31 mouse cellular contexts compared by ENCODE assay signal in genomic region chr16:51086556-51086955, GRCm38 (mm10).
DNase-seq lines count a peak whose midpoint lies in the region; ATAC-seq and TF ChIP-seq lines count a peak whose summit lies in the region.
"Had no signal": no experiment of that assay in that cellular context is flagged by ENCODE, and none has a peak within 500 bp of the region (broad histone marks: within the 10 kb centered on the region; RNA-seq: fewer than 3 reads in every experiment).

No protein-coding gene starts in this region.

- no peaks in the 10 kb centered on the region for H3K36me3 ChIP-seq in forebrain, embryonic 13.5 days (ENCODE audit: poor library complexity, severe bottlenecking)
- H3K36me3 ChIP-seq in forebrain, postnatal 0 days (ENCODE audit: insufficient read depth) = no peaks in the 10 kb centered on the region
- no peaks in the 10 kb centered on the region for H3K36me3 ChIP-seq in kidney, postnatal 0 days (ENCODE audit: insufficient read depth, low read length)
- H3K36me3 ChIP-seq in liver, embryonic 12.5 days = no peaks in the 10 kb centered on the region
- H3K36me3 ChIP-seq: embryonic facial prominence, embryonic 10.5 days; embryonic facial prominence, embryonic 15.5 days; hindbrain, embryonic 12.5 days; liver, embryonic 13.5 days had no signal

- H3K27ac ChIP-seq in forebrain, embryonic 13.5 days = no peak overlapping the region
- no peak overlapping the region for H3K27ac ChIP-seq in forebrain, postnatal 0 days (ENCODE audit: low read depth, low read length)
- no peak overlapping the region for H3K27ac ChIP-seq in kidney, postnatal 0 days
- no peak overlapping the region for H3K27ac ChIP-seq in liver, embryonic 12.5 days
- H3K27ac ChIP-seq: embryonic facial prominence, embryonic 10.5 days; embryonic facial prominence, embryonic 15.5 days; gastrocnemius, adult 2 months; hindbrain, embryonic 12.5 days; hindbrain, postnatal 0 days; liver, embryonic 13.5 days; macrophage; stomach, postnatal 0 days had no signal

- no peak overlapping the region for H3K9ac ChIP-seq in forebrain, embryonic 13.5 days
- H3K9ac ChIP-seq in forebrain, postnatal 0 days = no peak overlapping the region
- H3K9ac ChIP-seq in kidney, postnatal 0 days (ENCODE audit: low read depth, low read length) = no peak overlapping the region
- H3K9ac ChIP-seq in liver, embryonic 12.5 days = no peak overlapping the region
- H3K9ac ChIP-seq: embryonic facial prominence, embryonic 15.5 days; hindbrain, embryonic 12.5 days; liver, embryonic 13.5 days had no signal

- no peak for DNase-seq in forebrain, postnatal 0 days
- DNase-seq in kidney, postnatal 0 days (ENCODE audit: low spot score) = peak; percentile 40
- DNase-seq in kidney, adult 11 months = no peak
- DNase-seq in hindlimb bud, embryonic 11.5 days (ENCODE audit: extremely low spot score, low read depth, low spot score) = peak; percentile 26
- no peak for DNase-seq in thymus, adult 18-20 months
- DNase-seq: adrenal gland, postnatal 25 days; cerebellum, adult 18-20 months; cerebellum, postnatal 25 days; gastrocnemius, adult 2 months; gastrocnemius, postnatal 36 days; heart, adult 18-20 months; heart, postnatal 36 days; kidney, postnatal 25 days; liver, embryonic 13.5 days; lung, adult 18-20 months; lung, postnatal 10 days; right cerebral cortex, postnatal 4 days; thymus, adult 2 months; thymus, postnatal 36 days had no signal

- H3K27me3 ChIP-seq in forebrain, embryonic 13.5 days = no peaks in the 10 kb centered on the region
- H3K27me3 ChIP-seq in forebrain, postnatal 0 days (ENCODE audit: insufficient read depth, low read length) = no peaks in the 10 kb centered on the region
- H3K27me3 ChIP-seq in kidney, postnatal 0 days (ENCODE audit: insufficient read depth, low read length) = no peaks in the 10 kb centered on the region
- no peaks in the 10 kb centered on the region for H3K27me3 ChIP-seq in liver, embryonic 12.5 days (replicated peaks)
- H3K27me3 ChIP-seq: embryonic facial prominence, embryonic 15.5 days; hindbrain, embryonic 12.5 days; liver, embryonic 13.5 days had no signal

- H3K4me1 ChIP-seq in forebrain, embryonic 13.5 days = no peaks in the 10 kb centered on the region
- H3K4me1 ChIP-seq in forebrain, postnatal 0 days (ENCODE audit: insufficient read depth) = no peaks in the 10 kb centered on the region
- no peaks in the 10 kb centered on the region for H3K4me1 ChIP-seq in kidney, postnatal 0 days (replicated peaks; ENCODE audit: insufficient read depth, low read length)
- no peaks in the 10 kb centered on the region for H3K4me1 ChIP-seq in liver, embryonic 12.5 days
- H3K4me1 ChIP-seq: embryonic facial prominence, embryonic 10.5 days; embryonic facial prominence, embryonic 15.5 days; hindbrain, embryonic 12.5 days; liver, embryonic 13.5 days had no signal

- ATAC-seq in forebrain, embryonic 13.5 days = peak; percentile 70; the same call in 1 of the 2 replicates
- ATAC-seq in forebrain, postnatal 0 days = no peak
- ATAC-seq in kidney, postnatal 0 days (replicated peaks; ENCODE audit: low FRiP score, low read depth) = no peak
- ATAC-seq in liver, embryonic 12.5 days = no peak
- ATAC-seq: CD4-positive, CD25-positive, alpha-beta regulatory T cell, adult 4 months; hindbrain, postnatal 0 days; intestine, embryonic 16.5 days; midbrain, embryonic 16.5 days had no signal

- TF ChIP-seq CTCF in forebrain, postnatal 0 days (IDR thresholded peaks at IDR 0.05; ENCODE audit: low read depth) = no peak
- no peak for TF ChIP-seq CTCF in kidney, postnatal 0 days (IDR thresholded peaks at IDR 0.05; ENCODE audit: low read depth)

- 60% methylated on average over 7 of the region's 7 CpGs for WGBS in forebrain, embryonic 13.5 days
- 47% methylated on average over 7 of the region's 7 CpGs for WGBS in forebrain, postnatal 0 days
- WGBS in kidney, postnatal 0 days = 37% methylated on average over 7 of the region's 7 CpGs
- WGBS in liver, embryonic 12.5 days (ENCODE audit: insufficient replicate concordance) = 78% methylated on average over 7 of the region's 7 CpGs

- H3K4me3 ChIP-seq in forebrain, embryonic 13.5 days = no peak overlapping the region
- H3K4me3 ChIP-seq in forebrain, postnatal 0 days (ENCODE audit: low read depth, low read length) = no peak overlapping the region
- no peak overlapping the region for H3K4me3 ChIP-seq in kidney, postnatal 0 days (replicated peaks; ENCODE audit: low read depth, low read length)
- no peak overlapping the region for H3K4me3 ChIP-seq in liver, embryonic 12.5 days
- H3K4me3 ChIP-seq: embryonic facial prominence, embryonic 10.5 days; embryonic facial prominence, embryonic 15.5 days; gastrocnemius, adult 2 months; hindbrain, embryonic 12.5 days; liver, embryonic 13.5 days had no signal

- H3K4me2 ChIP-seq in forebrain, embryonic 13.5 days = no peak overlapping the region
- H3K4me2 ChIP-seq in forebrain, postnatal 0 days (ENCODE audit: low read depth) = no peak overlapping the region
- no peak overlapping the region for H3K4me2 ChIP-seq in kidney, postnatal 0 days (ENCODE audit: low read length)
- H3K4me2 ChIP-seq in liver, embryonic 12.5 days = no peak overlapping the region
- H3K4me2 ChIP-seq: embryonic facial prominence, embryonic 15.5 days; heart, embryonic 11.5 days; hindbrain, embryonic 12.5 days; liver, embryonic 13.5 days had no signal

- H3K9me3 ChIP-seq in forebrain, embryonic 13.5 days (replicated peaks) = no peaks in the 10 kb centered on the region
- no peaks in the 10 kb centered on the region for H3K9me3 ChIP-seq in forebrain, postnatal 0 days (ENCODE audit: low read length)
- H3K9me3 ChIP-seq in kidney, postnatal 0 days (replicated peaks; ENCODE audit: low read length) = no peaks in the 10 kb centered on the region
- 0 out of 2 replicates have a peak, but pooled peaks cover 4% of the 10 kb centered on the region for H3K9me3 ChIP-seq in liver, embryonic 12.5 days (replicated peaks)
- H3K9me3 ChIP-seq: embryonic facial prominence, embryonic 10.5 days; embryonic facial prominence, embryonic 15.5 days; hindbrain, embryonic 12.5 days; liver, embryonic 13.5 days had no signal

Comparison
In these comparisons a context has a peak if more than half of its experiments do, and no peak if none do; other contexts are left out.
1. DNase-seq: peak in kidney, postnatal 0 days (single experiment) and hindlimb bud, embryonic 11.5 days (single experiment); none in forebrain, postnatal 0 days (single experiment), kidney, adult 11 months (single experiment) and thymus, adult 18-20 months (0 of 2).